Mouse (Mus musculus) forebrain, embryonic 16.5 days (tissue): ENCODE measurements around the gene Pwwp2b. TPM values are rescaled to one million over a fixed set of nuclear protein-coding genes. Genes with fewer than 3 reads are reported as not detected.

Experiments
- ATAC-seq: fragments of 200-750 bp; cut with Nextera tagmentation; 2 replicates; pipeline ENCODE4 v1.8.0; 2017; ENCODE audit warnings: mild to moderate bottlenecking, moderate library complexity
- H3K27ac ChIP-seq: fragments of 300-500 bp; sonication (generic); 2 replicates; pipeline ENCODE4 v1.5.1; 2014; ENCODE audit warnings: low read length, control low read depth
- H3K27me3 ChIP-seq: fragments of 300-500 bp; sonication (generic); replicated peaks from 2 replicates; pipeline ENCODE4 v1.6.1; 2014; ENCODE audit warnings: low read length; ENCODE audit not compliant: control insufficient read depth, insufficient read depth
- H3K36me3 ChIP-seq: fragments of 300-500 bp; sonication (generic); 2 replicates; pipeline ENCODE4 v1.6.1; 2014; ENCODE audit not compliant: control insufficient read depth, insufficient read depth
- H3K4me1 ChIP-seq: fragments of 300-500 bp; sonication (generic); replicated peaks from 2 replicates; pipeline ENCODE4 v1.6.1; 2014; ENCODE audit warnings: low read length; ENCODE audit not compliant: control insufficient read depth, insufficient read depth
- H3K4me2 ChIP-seq: fragments of 300-500 bp; sonication (generic); 2 replicates; pipeline ENCODE4 v1.6.1; 2014; ENCODE audit warnings: mild to moderate bottlenecking, low read length, control low read depth
- H3K4me3 ChIP-seq: fragments of 300-500 bp; sonication (generic); replicated peaks from 2 replicates; pipeline ENCODE4 v1.5.1; 2014; ENCODE audit warnings: mild to moderate bottlenecking, low read length, control low read depth
- H3K9ac ChIP-seq: fragments of 300-500 bp; sonication (generic); replicated peaks from 2 replicates; pipeline ENCODE4 v1.6.1; 2014; ENCODE audit warnings: low read depth, low read length, control low read depth
- H3K9me3 ChIP-seq: fragments of 300-500 bp; sonication (generic); 2 replicates; pipeline ENCODE4 v1.6.1; 2016; ENCODE audit warnings: low read length; ENCODE audit not compliant: control insufficient read depth
- WGBS: fragments of 180-500 bp; shearing (Covaris S2); extraction: QIAGEN DNeasy Blood & Tissue Kit; methylation state at CpG from one replicate; pipeline ENCODE4 v1.1.7; 2014; 5-methylcytosine and 5-hydroxymethylcytosine counted together
- polyA plus RNA-seq: library from polyadenylated mRNA; unstranded; fragments of >200 nt; fragmentation: Nextera tagmentation; extraction: Ambion mirVana; gene quantifications from 2 replicates; pipeline ENCODE4 v1.2.1, GENCODE M21; 2015

Gene Pwwp2b
- polyA plus RNA-seq, 1 experiment from 2014 or later = 7.7 TPM

DNA sequence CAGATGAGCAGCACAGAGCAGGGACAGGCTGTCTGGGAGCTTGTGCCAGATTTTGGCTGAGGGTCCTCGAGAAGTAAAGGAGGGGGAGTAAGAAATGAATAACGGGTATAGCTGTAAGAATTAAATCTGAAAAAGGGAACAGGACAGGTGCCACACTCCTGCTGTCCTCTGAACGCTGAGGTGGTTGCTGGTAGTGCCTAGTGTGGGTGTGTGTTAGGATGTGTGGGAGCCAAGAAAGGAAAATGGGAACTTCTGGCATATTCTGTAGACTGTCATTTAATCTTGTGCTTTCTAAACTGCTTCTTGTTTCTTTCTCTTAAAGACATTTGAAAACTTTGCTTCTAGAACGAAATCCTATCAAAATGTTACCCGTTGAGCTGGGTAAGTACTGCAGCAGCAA is 27.2 kb upstream of the Pwwp2b start:
- Histone ChIP-seq H3K4me2 (no peak overlapping the region), H3K27ac (no peak overlapping the region), H3K9me3 (no peaks in the 10 kb centered on the region), H3K4me1 (no peaks in the 10 kb centered on the region), H3K4me3 (no peak overlapping the region), H3K9ac (no peak overlapping the region), H3K36me3 (no peaks in the 10 kb centered on the region), H3K27me3 (no peaks in the 10 kb centered on the region)
- no peak for ATAC-seq
- 79% methylated on average over 5 of the region's 5 CpGs for WGBS

DNA sequence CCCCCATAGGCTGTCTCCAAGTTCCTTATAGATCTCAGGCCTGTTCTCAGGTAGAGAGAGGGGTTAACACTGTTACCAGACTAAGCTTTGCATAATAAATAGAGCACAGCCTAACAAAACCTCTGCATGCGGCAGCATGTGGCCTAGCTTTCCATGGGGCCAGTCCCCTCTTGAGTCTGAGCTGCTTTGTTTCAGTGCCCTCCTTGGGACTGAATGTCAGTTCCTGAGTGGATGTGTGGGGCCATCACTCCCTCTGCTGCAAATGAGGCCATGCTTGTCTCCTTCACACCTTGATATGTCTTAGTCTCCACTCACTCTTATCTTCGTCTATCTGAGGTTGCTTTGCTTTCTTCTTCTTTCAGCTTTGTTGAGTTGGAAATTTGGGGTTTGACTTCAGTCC is 26.4 kb upstream of the Pwwp2b start:
- no peaks in the 10 kb centered on the region for H3K4me1 ChIP-seq
- no peak overlapping the region for H3K4me3 ChIP-seq
- no peaks in the 10 kb centered on the region for H3K9me3 ChIP-seq
- no peaks in the 10 kb centered on the region for H3K27me3 ChIP-seq
- no peak overlapping the region for H3K27ac ChIP-seq
- H3K36me3 ChIP-seq = no peaks in the 10 kb centered on the region
- H3K4me2 ChIP-seq = no peak overlapping the region
- ATAC-seq = no peak
- WGBS = 54% methylated on average over 2 of the region's 2 CpGs
- no peak overlapping the region for H3K9ac ChIP-seq

DNA sequence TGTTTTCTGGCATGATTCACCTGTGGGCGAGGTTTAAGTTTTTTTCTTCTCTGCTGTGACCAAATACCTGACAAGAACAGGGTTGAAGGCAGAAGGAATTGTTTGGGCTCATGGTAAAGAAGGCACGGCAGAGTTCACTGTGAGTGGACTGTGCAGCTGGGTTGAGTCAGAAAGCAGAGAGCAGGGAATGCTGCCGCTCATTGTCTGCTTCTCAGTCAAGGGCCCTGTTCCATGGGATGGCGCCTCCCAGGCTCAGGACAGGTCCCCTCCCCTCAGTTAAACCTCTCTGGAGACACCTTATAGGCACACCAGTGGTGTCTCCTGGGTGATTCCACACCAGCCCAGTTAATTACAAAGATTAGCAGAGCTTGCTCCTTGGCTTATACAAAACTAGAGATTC is 25.9 kb upstream of the Pwwp2b start:
- WGBS = 66% methylated on average over 4 of the region's 4 CpGs
- Histone ChIP-seq H3K9ac (no peak overlapping the region), H3K9me3 (no peaks in the 10 kb centered on the region), H3K4me1 (no peaks in the 10 kb centered on the region), H3K27me3 (no peaks in the 10 kb centered on the region), H3K4me3 (no peak overlapping the region), H3K36me3 (no peaks in the 10 kb centered on the region), H3K27ac (no peak overlapping the region), H3K4me2 (no peak overlapping the region)
- ATAC-seq = no peak

DNA sequence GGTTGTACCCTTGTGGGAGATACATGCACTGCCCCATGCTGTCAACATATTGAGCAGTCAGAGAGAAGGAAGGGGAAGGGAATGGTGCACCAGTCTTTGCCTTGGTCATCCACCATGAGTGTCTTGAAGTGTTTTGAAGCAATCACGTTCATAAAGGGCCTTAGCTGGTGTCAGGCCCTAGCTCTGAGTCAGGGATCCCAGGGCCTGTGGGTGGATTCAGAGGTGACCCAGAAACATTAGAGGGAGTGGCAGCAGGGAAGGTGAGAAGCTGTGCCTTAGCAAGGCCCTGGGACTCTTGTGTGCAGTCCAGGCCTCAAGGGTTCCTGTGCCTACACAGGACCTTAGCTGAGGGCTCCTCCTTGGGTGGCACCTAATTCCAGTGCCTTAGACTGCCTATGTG is 24.2 kb upstream of the Pwwp2b start:
- ATAC-seq = no peak
- H3K4me3 ChIP-seq = no peak overlapping the region
- H3K36me3 ChIP-seq = no peaks in the 10 kb centered on the region
- WGBS = 80% methylated on average over 1 of the region's 1 CpGs
- H3K9ac ChIP-seq = no peak overlapping the region
- no peak overlapping the region for H3K27ac ChIP-seq
- no peaks in the 10 kb centered on the region for H3K9me3 ChIP-seq
- H3K4me2 ChIP-seq = no peak overlapping the region
- no peaks in the 10 kb centered on the region for H3K27me3 ChIP-seq
- no peaks in the 10 kb centered on the region for H3K4me1 ChIP-seq

DNA sequence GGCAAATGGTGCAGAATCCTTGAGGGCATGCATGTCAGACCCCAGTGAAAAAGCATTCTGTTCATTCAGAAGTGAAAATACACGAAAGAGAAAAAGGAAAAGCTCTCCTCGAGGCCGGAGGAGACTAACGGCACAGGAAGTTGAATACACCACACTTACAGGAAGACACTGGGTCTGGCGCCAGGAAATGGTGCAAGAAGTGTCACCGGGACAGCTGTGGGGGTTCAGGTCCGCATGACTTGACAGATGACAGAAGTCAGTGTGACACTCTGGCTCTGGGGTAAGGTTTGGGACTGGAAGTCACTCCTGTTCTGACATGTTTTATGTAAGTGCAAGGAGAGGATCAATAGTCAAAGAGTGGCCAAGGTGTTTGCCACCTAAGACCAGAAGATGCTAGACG is 23.6 kb upstream of the Pwwp2b start:
- Histone ChIP-seq H3K9ac (no peak overlapping the region), H3K4me1 (no peaks in the 10 kb centered on the region), H3K4me2 (no peak overlapping the region), H3K36me3 (no peaks in the 10 kb centered on the region), H3K27me3 (no peaks in the 10 kb centered on the region), H3K27ac (no peak overlapping the region), H3K4me3 (no peak overlapping the region), H3K9me3 (no peaks in the 10 kb centered on the region)
- no peak for ATAC-seq
- WGBS = 82% methylated on average over 8 of the region's 8 CpGs

DNA sequence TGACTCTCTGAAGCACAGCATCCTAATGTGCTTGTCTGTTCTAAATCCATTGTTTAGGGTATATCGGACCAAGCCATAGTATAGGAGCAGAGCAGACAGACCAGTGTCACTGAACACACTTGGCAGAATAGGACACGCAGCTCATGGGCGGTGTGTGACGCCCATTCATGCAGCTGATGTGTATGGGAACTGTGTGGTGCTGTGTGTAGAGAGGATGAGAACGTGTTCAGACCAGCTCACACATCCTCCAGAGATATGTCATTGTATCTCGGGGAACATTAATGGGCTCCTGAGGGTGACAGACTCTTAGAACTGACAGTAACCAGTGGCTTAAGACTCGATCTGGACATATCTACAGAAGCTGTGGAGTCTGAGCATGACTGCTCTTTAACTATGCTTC is 21.9 kb upstream of the Pwwp2b start:
- H3K9ac ChIP-seq = no peak overlapping the region
- WGBS = 89% methylated on average over 7 of the region's 7 CpGs
- H3K4me1 ChIP-seq = no peaks in the 10 kb centered on the region
- ATAC-seq = no peak
- no peaks in the 10 kb centered on the region for H3K27me3 ChIP-seq
- H3K9me3 ChIP-seq = no peaks in the 10 kb centered on the region
- no peak overlapping the region for H3K4me3 ChIP-seq
- H3K36me3 ChIP-seq = no peaks in the 10 kb centered on the region
- no peak overlapping the region for H3K4me2 ChIP-seq
- H3K27ac ChIP-seq = no peak overlapping the region

DNA sequence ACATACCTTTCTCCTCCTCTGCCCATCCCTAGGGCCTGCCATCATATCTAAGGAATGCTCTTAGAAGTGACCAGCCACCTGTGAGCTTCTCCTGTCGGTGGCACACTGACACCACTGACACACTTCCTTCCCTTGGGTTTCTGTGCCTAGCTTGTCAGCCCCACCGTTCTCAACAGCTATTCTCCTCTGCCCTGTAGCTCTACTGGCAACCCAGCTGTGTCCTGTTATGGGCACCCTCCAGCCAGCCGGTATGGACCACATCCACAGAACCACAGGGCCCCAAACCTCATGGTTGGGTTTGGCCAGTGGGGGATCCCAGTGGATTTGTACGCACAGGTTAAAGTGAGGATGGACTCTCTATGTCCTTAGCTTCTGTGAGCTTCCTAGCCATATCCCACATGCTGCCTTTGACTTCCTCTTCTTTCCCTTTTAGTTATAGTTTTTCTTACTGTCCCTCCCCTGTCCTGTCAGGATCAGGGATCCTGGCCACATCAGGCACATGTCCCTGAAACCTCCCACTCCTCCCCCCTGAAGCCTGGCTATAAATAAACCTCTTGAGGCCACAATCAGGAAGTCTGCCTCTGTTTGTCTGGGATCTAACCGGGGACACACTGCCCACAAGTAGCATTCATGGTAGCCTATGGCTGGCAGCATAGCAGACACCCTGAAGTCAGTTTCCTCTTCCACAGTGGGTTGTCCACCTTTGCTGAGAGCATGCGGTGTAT is 19.7 kb upstream of the Pwwp2b start:
- no peaks in the 10 kb centered on the region for H3K9me3 ChIP-seq
- H3K27me3 ChIP-seq = no peaks in the 10 kb centered on the region
- no peak overlapping the region for H3K27ac ChIP-seq
- H3K4me2 ChIP-seq = no peak overlapping the region
- no peaks in the 10 kb centered on the region for H3K36me3 ChIP-seq
- no peak for ATAC-seq
- no peak overlapping the region for H3K9ac ChIP-seq
- no peak overlapping the region for H3K4me3 ChIP-seq
- H3K4me1 ChIP-seq = no peaks in the 10 kb centered on the region
- WGBS = 80% methylated on average over 6 of the region's 6 CpGs

DNA sequence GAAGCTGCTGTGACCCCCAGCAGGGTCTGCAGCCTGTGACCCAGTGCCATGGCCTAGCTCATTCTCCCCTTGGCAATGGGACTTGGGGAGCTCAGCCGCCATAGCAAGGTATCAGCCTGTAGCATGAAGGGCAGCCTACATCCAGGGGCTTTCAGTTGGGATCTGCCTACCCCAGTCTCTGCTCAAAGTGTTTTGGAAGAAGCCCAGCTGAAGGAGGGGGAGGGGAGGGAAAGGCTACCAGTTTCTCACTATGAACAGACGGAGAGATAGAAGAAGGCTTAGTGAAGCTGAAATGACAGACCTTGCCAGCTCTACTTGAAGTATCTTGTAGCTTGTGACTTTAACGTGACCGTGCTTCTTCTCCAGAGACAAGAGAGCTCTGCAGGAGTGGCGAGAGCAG is 18.4 kb upstream of the Pwwp2b start:
- ATAC-seq = no peak
- H3K4me2 ChIP-seq = no peak overlapping the region
- H3K9ac ChIP-seq = no peak overlapping the region
- no peak overlapping the region for H3K27ac ChIP-seq
- no peaks in the 10 kb centered on the region for H3K36me3 ChIP-seq
- H3K4me1 ChIP-seq = peaks cover 4% of the 10 kb centered on the region
- H3K4me3 ChIP-seq = no peak overlapping the region
- 74% methylated on average over 5 of the region's 5 CpGs for WGBS
- H3K27me3 ChIP-seq = no peaks in the 10 kb centered on the region
- H3K9me3 ChIP-seq = no peaks in the 10 kb centered on the region

DNA sequence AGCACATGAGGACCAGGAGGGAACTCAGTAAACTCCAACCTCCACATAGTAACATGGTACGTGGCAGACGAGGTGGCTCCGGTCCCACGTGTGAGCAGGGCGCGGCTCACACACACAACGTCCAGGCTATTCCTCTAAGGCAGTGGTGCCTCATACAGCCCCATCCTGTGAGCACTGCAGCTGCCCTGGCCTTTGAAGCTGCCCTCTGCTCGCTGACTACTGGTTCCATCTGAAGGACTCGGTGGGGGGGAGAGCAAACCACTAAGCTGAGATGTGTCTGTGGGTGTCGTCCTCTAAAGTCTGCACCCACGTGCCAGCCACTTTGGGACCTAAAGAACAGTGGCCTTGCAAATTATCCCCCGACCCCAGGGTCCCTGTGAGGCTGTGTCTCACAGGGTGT is 18.0 kb upstream of the Pwwp2b start:
- no peak overlapping the region for H3K9ac ChIP-seq
- 73% methylated on average over 12 of the region's 12 CpGs for WGBS
- no peak overlapping the region for H3K27ac ChIP-seq

DNA sequence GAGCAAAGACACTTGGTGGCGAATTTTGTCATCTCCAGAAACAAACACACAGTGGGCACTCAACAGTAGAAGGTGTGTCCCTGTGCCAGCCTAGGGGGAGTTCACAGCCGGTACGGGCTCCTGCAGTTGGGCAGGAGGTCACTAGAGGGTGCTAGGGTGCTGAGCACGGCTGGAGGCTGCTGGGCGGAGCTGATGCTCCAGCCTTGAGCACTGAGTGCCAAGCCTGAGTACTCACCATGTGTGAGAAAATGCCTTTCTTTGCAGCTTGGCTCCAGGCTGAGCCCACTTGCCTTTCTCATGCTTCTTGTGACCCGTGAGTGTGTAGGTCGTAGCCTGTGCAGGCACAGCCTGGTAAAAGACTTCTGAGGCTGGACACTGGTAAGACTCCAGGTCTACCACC is 14.6 kb upstream of the Pwwp2b start:
- Histone ChIP-seq H3K4me3 (no peak overlapping the region), H3K9ac (no peak overlapping the region), H3K27ac (no peak overlapping the region), H3K4me1 (peaks cover 4% of the 10 kb centered on the region), H3K36me3 (no peaks in the 10 kb centered on the region), H3K4me2 (no peak overlapping the region), H3K9me3 (no peaks in the 10 kb centered on the region), H3K27me3 (no peaks in the 10 kb centered on the region)
- 2% methylated on average over 7 of the region's 7 CpGs for WGBS
- ATAC-seq = peak; percentile 93

More for the DNA sequence above, 18.0 kb upstream of the Pwwp2b start:
- Histone ChIP-seq H3K9me3 (no peaks in the 10 kb centered on the region), H3K4me1 (peaks cover 4% of the 10 kb centered on the region), H3K36me3 (no peaks in the 10 kb centered on the region), H3K4me3 (no peak overlapping the region), H3K4me2 (no peak overlapping the region), H3K27me3 (no peaks in the 10 kb centered on the region)
- no peak for ATAC-seq
